Mouse (Mus musculus): ENCODE results near the gene Cntn1. TPM values are rescaled to one million over a fixed set of nuclear protein-coding genes. Genes with fewer than 3 reads are reported as not detected.

The Cntn1 gene
- polyA plus RNA-seq, 1 experiment from 2014 or later, result 2.3 TPM

- WGBS, result 73% methylated on average over 9 of the region's 9 CpGs
- ATAC-seq, result no peak
- Histone ChIP-seq H3K27me3 (replicated peaks; ENCODE audit: control insufficient read depth, insufficient read depth, low read length) (no peaks in the 10 kb centered on the region), H3K9me3 (ENCODE audit: control insufficient read depth) (no peaks in the 10 kb centered on the region), H3K9ac (ENCODE audit: low read depth, low read length) (no peak overlapping the region), H3K4me1 (replicated peaks; ENCODE audit: control insufficient read depth, insufficient read depth, low read length) (no peaks in the 10 kb centered on the region), H3K4me3 (ENCODE audit: low read depth, low read length) (no peak overlapping the region), H3K27ac (ENCODE audit: low read depth, low read length) (no peak overlapping the region), H3K4me2 (replicated peaks; ENCODE audit: low read depth) (no peak overlapping the region), H3K36me3 (ENCODE audit: control insufficient read depth, insufficient read depth) (no peaks in the 10 kb centered on the region)
- TF ChIP-seq CTCF (IDR thresholded peaks at IDR 0.05; ENCODE audit: low read depth), result no peak
Measured at GRCm38 (mm10) chr15:92177413-92177812, 126.4 kb downstream of the Cntn1 start.

- Histone ChIP-seq H3K27ac (ENCODE audit: low read depth, low read length) (no peak overlapping the region), H3K4me2 (replicated peaks; ENCODE audit: low read depth) (no peak overlapping the region), H3K4me3 (ENCODE audit: low read depth, low read length) (no peak overlapping the region), H3K27me3 (replicated peaks; ENCODE audit: control insufficient read depth, insufficient read depth, low read length) (no peaks in the 10 kb centered on the region), H3K9ac (ENCODE audit: low read depth, low read length) (no peak overlapping the region), H3K36me3 (ENCODE audit: control insufficient read depth, insufficient read depth) (no peaks in the 10 kb centered on the region), H3K4me1 (replicated peaks; ENCODE audit: control insufficient read depth, insufficient read depth, low read length) (no peaks in the 10 kb centered on the region), H3K9me3 (ENCODE audit: control insufficient read depth) (no peaks in the 10 kb centered on the region)
- ATAC-seq, result no peak
- 90% methylated on average over 2 of the region's 2 CpGs for WGBS
- no peak for TF ChIP-seq CTCF (IDR thresholded peaks at IDR 0.05; ENCODE audit: low read depth)
Measured at GRCm38 (mm10) chr15:92185484-92185883, 134.5 kb downstream of the Cntn1 start.

GRCm38 (mm10) chr15:92190000-92190399, 139.0 kb downstream of the Cntn1 start:
- no peak overlapping the region for H3K9ac ChIP-seq (ENCODE audit: low read depth, low read length)
- ATAC-seq, result no peak
- no peak for TF ChIP-seq CTCF (IDR thresholded peaks at IDR 0.05; ENCODE audit: low read depth)
- no peak overlapping the region for H3K4me2 ChIP-seq (replicated peaks; ENCODE audit: low read depth)
- no peaks in the 10 kb centered on the region for H3K36me3 ChIP-seq (ENCODE audit: control insufficient read depth, insufficient read depth)
- no peaks in the 10 kb centered on the region for H3K9me3 ChIP-seq (ENCODE audit: control insufficient read depth)
- no peaks in the 10 kb centered on the region for H3K4me1 ChIP-seq (replicated peaks; ENCODE audit: control insufficient read depth, insufficient read depth, low read length)
- H3K27me3 ChIP-seq (replicated peaks; ENCODE audit: control insufficient read depth, insufficient read depth, low read length), result no peaks in the 10 kb centered on the region
- H3K4me3 ChIP-seq (ENCODE audit: low read depth, low read length), result no peak overlapping the region
- no peak overlapping the region for H3K27ac ChIP-seq (ENCODE audit: low read depth, low read length)
- 59% methylated on average over 2 of the region's 2 CpGs for WGBS

- no peak overlapping the region for H3K27ac ChIP-seq (ENCODE audit: low read depth, low read length)
- TF ChIP-seq CTCF (IDR thresholded peaks at IDR 0.05; ENCODE audit: low read depth), result no peak
- ATAC-seq, result no peak
- H3K4me3 ChIP-seq (ENCODE audit: low read depth, low read length), result no peak overlapping the region
- H3K27me3 ChIP-seq (replicated peaks; ENCODE audit: control insufficient read depth, insufficient read depth, low read length), result no peaks in the 10 kb centered on the region
- H3K36me3 ChIP-seq (ENCODE audit: control insufficient read depth, insufficient read depth), result no peaks in the 10 kb centered on the region
- H3K9ac ChIP-seq (ENCODE audit: low read depth, low read length), result no peak overlapping the region
- no peak overlapping the region for H3K4me2 ChIP-seq (replicated peaks; ENCODE audit: low read depth)
- no peaks in the 10 kb centered on the region for H3K9me3 ChIP-seq (ENCODE audit: control insufficient read depth)
- no peaks in the 10 kb centered on the region for H3K4me1 ChIP-seq (replicated peaks; ENCODE audit: control insufficient read depth, insufficient read depth, low read length)
- WGBS, result 76% methylated on average over 6 of the region's 6 CpGs
Measured at GRCm38 (mm10) chr15:92200326-92200985, 149.5 kb downstream of the Cntn1 start.

- H3K9me3 ChIP-seq (ENCODE audit: control insufficient read depth), result no peaks in the 10 kb centered on the region
Measured at GRCm38 (mm10) chr15:92206695-92207094, 155.7 kb downstream of the Cntn1 start.

GRCm38 (mm10) chr15:92209778-92210177, 158.8 kb downstream of the Cntn1 start:
- Histone ChIP-seq H3K36me3 (ENCODE audit: control insufficient read depth, insufficient read depth) (no peaks in the 10 kb centered on the region), H3K27ac (ENCODE audit: low read depth, low read length) (no peak overlapping the region), H3K9ac (ENCODE audit: low read depth, low read length) (no peak overlapping the region), H3K9me3 (ENCODE audit: control insufficient read depth) (no peaks in the 10 kb centered on the region), H3K27me3 (replicated peaks; ENCODE audit: control insufficient read depth, insufficient read depth, low read length) (no peaks in the 10 kb centered on the region), H3K4me3 (ENCODE audit: low read depth, low read length) (no peak overlapping the region), H3K4me1 (replicated peaks; ENCODE audit: control insufficient read depth, insufficient read depth, low read length) (no peaks in the 10 kb centered on the region), H3K4me2 (replicated peaks; ENCODE audit: low read depth) (no peak overlapping the region)
- WGBS, result 80% methylated on average over 1 of the region's 1 CpGs
- ATAC-seq, result no peak
- no peak for TF ChIP-seq CTCF (IDR thresholded peaks at IDR 0.05; ENCODE audit: low read depth)

More at GRCm38 (mm10) chr15:92206695-92207094, 155.7 kb downstream of the Cntn1 start:
- Histone ChIP-seq H3K4me3 (ENCODE audit: low read depth, low read length) (no peak overlapping the region), H3K9ac (ENCODE audit: low read depth, low read length) (no peak overlapping the region), H3K27me3 (replicated peaks; ENCODE audit: control insufficient read depth, insufficient read depth, low read length) (no peaks in the 10 kb centered on the region), H3K36me3 (ENCODE audit: control insufficient read depth, insufficient read depth) (no peaks in the 10 kb centered on the region), H3K4me1 (replicated peaks; ENCODE audit: control insufficient read depth, insufficient read depth, low read length) (no peaks in the 10 kb centered on the region), H3K4me2 (replicated peaks; ENCODE audit: low read depth) (no peak overlapping the region), H3K27ac (ENCODE audit: low read depth, low read length) (no peak overlapping the region)
- no peak for ATAC-seq
- 66% methylated on average over 4 of the region's 4 CpGs for WGBS
- TF ChIP-seq CTCF (IDR thresholded peaks at IDR 0.05; ENCODE audit: low read depth), result no peak

All from intestine, postnatal 0 days (tissue).